Mouse (Mus musculus) gastrocnemius, postnatal 25 days (tissue): Measurements from ENCODE around the gene Foxj3. TPM values are rescaled to one million over a fixed set of nuclear protein-coding genes. Genes with fewer than 3 reads are reported as not detected.
"Not testable (repeated sequence)": the region's sequence is repeated elsewhere in the genome, so short reads cannot be mapped to it uniquely, and the experiment has no call there.

Source experiments
- DNase-seq: peaks from one replicate; pipeline ENCODE4 v3.0.0; 2022
- total RNA-seq, 2 experiments: library from RNA; stranded (reverse); gene quantifications; 1 replicate in 1 of 2; 2 replicates in 1 of 2; pipeline ENCODE4 v1.2.3; 2021

The Foxj3 gene
- total RNA-seq, 2 experiments from 2014 or later: 18.6 to 26.1 TPM

DNA sequence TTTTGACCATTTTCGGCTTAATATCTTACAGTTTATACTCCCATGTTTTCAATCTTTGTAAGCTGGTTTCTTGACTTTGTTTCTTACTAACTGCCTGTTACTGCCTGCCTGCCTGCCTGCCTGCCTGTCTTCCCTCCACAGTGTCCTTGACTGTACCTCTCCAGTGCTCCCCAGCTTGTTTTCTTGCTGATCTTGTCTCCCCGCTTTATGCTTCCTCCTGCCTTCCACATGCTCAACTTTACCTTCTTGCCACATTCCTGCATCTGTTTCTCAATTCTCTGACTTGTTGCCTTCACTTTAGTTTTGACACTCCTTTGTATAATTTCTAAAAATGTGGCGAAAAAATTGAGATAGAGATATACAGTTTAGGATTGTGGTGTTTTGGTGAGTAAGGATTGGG lies 35.9 kb downstream of the Foxj3 start:
- no peak for DNase-seq

- DNase-seq: no peak
These were observed 37.7 kb downstream of the Foxj3 start for GRCm38 (mm10) chr4:119574504-119574903.

GRCm38 (mm10) chr4:119575459-119575858 lies 38.7 kb downstream of the Foxj3 start:
- DNase-seq: no peak

- DNase-seq: no peak
These were observed 51.2 kb downstream of the Foxj3 start for GRCm38 (mm10) chr4:119588037-119588436.

DNA sequence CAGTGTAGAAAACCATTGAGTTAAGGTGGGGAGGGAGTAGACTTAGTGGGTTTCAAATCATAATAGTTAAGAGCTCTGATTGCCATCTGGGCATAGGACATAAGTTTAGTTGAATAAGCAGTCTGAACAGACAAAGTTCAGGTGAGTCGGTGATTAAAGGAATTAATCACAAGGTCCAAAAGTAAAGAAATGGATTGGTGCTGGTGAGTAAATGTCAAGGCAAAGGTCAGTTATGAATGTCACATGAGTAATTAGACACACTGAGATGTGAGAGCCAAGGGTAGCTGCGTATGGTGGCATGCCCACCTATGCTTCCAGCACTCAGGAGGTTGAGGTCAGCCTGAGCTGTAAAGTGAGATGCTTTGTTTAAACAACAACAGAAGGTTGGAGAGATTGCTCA lies 52.6 kb downstream of the Foxj3 start:
- no peak for DNase-seq

DNA sequence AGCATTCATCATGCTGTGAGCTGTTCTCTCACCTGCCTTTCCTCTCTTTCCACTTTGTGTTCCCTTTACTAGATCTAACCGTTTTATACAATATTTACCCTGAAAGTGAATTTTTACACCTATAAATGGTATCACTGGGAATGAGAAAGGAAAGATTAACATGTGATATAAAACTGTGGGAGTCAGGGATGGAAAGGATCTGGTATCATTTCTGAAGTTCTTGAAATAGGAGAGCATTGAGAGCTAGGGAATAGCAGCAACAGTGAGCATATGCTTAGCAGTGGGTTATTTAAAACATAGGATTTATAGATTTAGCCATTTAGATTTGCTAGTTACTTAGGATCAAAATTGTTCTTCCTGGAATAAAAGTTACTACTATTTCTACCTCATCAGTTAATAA lies 53.2 kb downstream of the Foxj3 start:
- no peak for DNase-seq

DNA sequence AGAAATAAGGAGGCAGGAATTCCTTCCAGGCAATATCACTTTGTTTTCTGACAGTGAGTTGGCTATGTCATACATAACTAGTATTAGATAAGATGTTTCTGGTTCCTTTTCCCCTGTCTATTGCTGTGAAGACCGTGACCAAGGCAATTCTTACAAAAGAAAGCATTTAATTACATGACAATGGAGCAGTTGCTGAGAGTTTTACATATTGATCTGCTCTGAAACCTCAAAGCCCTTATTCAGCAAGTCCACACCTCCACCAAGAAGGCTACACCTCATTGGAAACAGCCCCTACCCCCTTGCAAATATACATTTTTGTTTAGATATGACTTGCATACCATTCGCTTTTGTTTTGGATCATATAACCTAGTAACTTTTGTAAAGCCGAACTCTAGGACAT lies 55.7 kb downstream of the Foxj3 start:
- DNase-seq: no peak

DNA sequence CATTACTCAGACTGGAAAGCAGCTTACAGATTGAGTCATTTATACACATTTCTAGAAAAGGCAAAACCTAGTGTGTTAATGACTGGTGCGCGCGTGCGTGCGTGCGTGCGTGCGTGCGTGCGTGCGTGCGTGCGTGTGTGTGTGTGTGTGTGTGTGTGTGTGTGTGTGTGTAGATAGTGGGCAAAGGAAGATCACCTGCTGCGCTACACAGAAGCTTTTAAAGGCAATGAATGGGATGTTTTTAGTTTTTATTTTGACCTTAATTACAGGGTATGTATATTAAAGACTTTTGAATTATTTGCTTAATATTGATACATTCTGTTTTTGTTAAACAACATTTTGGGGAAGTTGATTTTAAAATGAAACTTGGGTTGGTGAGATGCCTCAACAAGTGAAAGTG lies 57.5 kb downstream of the Foxj3 start:
- DNase-seq: no peak

GRCm38 (mm10) chr4:119599605-119600004 lies 62.8 kb downstream of the Foxj3 start:
- no peak for DNase-seq

- no peak for DNase-seq
These were observed 72.7 kb downstream of the Foxj3 start for GRCm38 (mm10) chr4:119609488-119609887.

DNA sequence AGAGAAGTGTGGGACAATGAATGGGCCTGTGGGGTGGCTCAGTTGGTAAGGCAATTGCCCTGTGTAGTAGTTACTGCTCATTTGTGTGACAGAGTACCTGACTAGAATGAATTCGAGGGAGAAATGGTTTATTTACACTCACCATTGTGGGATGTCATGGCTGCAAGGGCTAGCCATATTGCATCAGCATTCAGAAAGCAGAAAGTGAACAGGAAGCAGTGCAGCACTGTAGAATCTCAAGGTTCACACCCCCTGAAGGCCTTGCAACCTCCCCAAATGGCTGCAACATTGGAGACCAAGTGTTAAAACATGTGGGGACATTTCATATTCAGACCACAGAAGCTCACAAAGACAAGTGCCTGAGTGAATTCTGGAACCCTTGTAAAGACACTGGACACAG lies 77.3 kb downstream of the Foxj3 start:
- DNase-seq: no peak

- no peak for DNase-seq
These were observed 77.9 kb downstream of the Foxj3 start for GRCm38 (mm10) chr4:119614724-119615123.

GRCm38 (mm10) chr4:119626081-119626645 lies 89.4 kb downstream of the Foxj3 start:
- DNase-seq: no peak

DNA sequence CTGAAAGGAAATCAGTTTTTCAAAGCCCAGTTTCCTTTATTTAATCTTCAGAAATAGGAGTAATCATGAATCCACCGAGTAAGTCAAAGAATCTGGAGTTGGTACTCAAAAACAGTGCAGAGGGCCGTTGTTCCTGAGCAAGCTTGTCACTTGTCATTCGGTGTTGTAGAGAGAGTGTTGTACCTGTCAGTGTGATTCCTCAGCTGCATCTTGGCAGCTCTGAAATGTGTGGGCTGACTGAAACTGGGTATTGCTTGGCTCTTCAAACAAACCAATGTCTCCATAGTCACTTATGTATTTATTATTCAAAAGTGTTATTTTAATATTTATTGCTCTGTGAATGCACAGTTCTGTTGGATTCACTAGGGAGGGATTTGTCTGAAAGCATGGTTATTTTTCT lies 90.1 kb downstream of the Foxj3 start:
- DNase-seq: no peak

DNA sequence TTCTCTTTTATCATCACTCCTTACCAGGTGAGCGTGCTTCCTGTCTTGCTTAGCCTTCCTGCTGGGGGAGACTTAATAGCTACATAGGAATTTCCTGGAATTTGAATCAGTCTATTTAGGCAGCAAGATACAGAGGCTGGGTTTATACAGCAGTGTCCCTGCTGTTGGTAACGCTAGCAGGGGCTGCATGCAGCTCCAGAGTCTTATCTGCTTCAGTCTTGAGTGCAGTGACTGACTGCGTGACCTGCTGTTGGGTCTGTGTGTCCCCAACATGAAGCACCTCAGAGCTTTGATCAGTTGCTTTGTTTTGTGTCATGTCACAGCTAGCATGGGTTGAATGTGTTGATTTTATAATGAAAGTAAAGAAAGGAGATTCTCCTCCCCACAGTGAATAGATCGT lies 90.5 kb downstream of the Foxj3 start:
- DNase-seq: no peak

DNA sequence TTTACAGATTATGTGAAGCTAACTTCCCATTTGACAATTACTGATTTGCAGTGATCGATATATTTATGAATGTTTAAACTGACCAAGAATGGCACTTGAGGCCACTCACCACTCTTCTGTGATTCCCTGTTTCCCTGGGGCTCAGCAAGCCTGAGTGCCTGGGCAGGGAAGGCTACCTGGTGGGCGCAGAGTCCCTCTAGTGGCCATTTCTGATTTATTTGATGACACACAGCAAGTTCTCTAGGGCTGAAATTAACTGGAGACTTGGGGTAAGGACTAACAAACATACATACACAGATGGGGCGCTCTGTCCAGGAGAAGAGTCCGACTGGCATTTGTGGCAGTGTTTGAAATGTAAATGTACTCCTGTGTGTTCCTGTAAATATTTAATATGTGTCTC lies 91.6 kb downstream of the Foxj3 start:
- DNase-seq: not testable (repeated sequence)

DNA sequence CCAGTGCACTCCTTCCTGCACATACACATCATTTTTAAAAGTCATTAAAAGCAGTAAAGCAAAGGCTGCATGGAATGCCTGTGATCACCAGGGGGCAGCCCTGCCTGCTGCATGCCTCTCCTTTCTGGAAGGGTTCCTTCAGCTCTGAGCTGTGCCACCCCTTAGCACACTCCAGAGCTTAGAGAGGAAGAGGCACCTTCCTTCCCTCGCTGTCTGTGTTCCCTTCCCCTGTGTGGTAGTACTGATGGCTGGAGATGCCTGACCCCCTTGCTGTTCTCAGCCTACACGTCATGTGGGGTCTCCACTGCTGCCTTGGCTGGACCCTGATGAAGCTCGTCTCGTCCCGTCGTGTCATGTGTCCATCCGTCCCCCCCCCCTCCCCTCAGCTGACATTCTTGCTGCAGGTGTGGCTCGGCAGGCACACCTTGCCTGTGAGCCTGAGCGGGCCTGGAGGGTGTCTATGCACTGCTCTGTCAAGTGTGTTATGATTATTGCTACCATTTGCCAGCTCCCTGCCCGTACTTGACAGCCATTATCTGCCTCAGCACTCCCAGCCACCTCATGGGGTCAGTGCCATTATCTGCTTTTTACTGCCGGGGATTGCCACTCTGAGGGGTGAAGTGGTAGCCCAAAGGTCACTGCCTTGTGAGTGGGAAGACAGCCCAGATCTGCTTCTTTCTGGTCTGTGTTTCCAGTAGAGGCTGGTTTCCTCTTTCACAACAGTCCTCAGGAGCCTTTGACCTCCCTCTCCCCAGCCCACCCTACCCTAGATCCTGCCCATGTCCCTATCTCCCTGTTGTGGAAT lies 94.5 kb downstream of the Foxj3 start:
- no peak for DNase-seq

GRCm38 (mm10) chr4:119632721-119633120 lies 95.9 kb downstream of the Foxj3 start:
- DNase-seq: no peak

GRCm38 (mm10) chr4:119633342-119633741 lies 96.5 kb downstream of the Foxj3 start:
- DNase-seq: no peak

- no peak for DNase-seq
These were observed 97.1 kb downstream of the Foxj3 start for GRCm38 (mm10) chr4:119633948-119634347.

DNA sequence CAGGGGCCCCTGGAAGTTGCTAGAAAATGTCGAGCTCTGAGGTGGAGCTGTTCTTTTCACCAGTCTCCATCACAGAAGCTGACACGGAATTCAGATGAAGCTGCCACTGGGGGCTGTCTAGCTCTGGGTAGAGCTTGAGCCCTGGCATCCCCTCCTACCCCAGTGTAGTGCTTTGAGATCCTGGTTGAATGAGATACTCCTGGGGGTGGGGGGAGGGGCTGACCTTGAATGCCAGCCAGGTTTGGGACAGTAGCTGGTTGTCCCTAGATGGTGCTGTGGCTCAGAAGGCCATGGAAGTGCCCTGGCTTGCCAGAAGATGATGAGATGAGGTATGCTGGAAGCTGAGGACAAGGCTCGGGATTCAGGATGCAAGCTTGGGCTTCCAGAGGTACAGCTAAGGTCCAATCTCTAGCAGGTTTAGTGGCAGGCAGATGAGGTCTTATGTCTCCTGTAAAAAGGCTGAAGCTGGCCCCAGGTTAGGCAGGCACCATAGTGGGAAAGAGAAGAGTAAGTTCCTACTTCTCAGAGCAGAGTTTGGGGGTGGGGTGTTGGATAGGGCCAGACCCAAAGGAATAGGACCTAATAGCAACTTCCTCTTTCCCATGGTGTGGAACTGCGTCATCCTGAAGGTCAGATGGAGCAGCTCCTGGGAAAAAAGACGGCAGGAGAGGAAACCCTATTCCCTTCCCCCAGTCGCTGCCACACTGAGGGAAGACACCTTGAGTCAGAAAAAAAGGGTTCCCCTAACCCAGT lies 98.3 kb downstream of the Foxj3 start:
- DNase-seq: no peak

GRCm38 (mm10) chr4:119635686-119636085 lies 98.9 kb downstream of the Foxj3 start:
- DNase-seq: no peak

GRCm38 (mm10) chr4:119636731-119637130 lies 99.9 kb downstream of the Foxj3 start:
- no peak for DNase-seq
